Mouse (Mus musculus) embryo, embryonic 10.5 days (tissue): ENCODE measurements around the gene Mttp.
A peak's percentile ranks its signal among the peaks of the same experiment; 100 is the strongest.

ENCODE experiments used
- DNase-seq: peaks from one replicate; pipeline ENCODE4 v3.0.0-alpha.2; 2015; ENCODE audit warnings: low spot score

Gene Mttp

DNA sequence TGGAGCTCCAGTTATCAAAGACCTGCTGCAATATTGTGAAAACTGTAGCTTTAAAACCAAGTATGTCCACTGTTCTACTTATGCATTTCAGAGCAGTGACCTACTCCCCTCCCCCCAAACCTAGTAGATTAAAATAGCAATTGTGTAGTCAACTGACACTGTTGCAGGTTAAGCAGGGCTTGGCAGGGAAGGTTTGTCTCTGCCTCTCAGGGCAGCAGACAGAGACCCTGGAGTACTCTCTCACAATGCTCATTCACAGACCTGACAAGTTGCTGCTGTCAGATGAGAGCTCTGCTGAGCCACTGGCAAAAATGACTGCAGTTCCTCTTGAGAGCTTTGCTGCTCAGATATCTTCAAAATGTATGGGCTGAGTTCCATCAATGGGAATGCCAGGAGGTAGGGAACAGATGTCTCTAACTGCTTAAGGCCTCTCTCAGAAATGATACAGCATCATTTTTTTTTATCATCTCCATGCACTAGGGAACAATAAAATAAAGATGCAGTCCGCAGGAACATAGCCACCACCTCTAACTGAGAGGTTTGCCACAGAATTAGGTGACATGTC is 61.6 kb downstream of the Mttp start:
- DNase-seq: no peak

DNA sequence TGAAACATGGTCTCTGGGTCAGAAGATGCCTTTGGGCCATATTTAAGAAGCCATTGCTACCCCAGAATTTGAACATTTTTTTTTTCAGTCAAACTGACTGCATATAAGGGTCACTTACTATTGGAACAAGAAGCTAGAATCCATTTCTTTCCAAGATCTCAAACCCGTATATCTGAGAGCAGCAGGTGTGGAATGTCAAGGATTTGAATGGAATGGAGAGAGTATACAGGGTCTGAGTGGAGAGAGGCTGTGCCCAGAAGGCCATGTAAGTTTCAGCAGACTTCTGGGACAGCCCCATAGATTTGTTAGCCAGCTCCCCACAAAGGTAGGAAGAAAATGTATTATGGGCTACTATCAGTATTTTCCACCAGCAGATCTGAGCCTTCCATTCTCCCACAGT is 66.1 kb downstream of the Mttp start:
- DNase-seq: no peak

DNA sequence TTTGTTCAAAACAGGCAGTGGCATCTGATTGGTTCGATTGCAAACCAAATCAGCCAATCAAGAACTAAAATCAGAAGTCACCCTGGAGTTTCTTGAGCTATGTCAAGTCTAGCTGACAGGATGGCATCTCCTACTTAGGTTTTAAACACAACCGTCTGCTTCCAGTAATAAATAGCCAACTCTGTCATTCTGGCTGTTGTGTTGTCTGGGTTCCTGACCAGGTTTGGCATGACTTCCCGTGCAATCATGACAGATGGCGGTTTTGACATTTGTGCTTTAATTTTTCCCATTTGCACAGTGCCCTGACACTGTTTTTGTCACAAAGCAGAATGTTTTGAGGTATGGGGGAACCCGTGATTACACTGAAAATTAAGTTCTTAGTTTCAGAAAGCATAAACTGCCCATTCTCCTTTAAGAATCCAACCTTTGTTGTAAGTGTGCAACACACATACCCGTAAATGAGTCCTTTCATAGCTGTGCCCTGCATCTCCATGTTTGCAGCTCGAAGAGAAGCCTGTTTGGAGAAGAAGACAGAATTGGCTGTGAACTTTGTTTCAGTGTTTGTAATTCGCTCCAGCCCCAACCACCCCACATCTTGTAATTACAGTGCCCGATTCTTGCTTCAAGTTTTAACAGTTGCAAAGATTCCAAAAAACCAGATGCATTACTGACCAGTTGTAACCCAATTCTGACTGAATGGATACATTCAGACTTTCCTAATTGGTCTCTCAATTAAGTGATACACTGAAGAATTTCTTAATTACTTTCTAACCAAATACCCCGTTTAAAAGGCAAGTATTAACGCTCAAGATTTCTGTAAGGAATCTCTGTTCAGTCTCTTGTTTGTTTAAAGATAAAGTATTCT is 67.1 kb downstream of the Mttp start:
- DNase-seq: no peak

DNA sequence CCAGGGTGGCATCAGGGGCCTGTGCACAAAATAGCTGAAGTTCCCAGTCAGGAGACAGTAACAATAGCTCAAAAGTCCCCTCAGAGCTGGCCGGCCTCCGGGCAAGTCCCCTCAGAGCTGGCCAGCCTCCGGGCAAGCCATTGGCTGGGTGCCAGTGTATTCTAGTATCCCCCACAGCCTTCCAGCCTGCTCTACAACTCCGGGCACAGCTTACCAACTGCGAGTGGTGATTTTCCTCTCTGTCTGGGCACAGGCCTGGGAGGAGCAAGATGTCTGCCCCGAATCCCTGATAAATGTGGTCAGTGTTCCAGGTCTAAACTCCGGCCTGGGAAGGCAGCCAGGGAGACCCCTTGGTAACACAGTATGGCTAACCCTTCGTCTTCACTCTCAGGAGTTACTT is 69.6 kb downstream of the Mttp start:
- DNase-seq: no peak

DNA sequence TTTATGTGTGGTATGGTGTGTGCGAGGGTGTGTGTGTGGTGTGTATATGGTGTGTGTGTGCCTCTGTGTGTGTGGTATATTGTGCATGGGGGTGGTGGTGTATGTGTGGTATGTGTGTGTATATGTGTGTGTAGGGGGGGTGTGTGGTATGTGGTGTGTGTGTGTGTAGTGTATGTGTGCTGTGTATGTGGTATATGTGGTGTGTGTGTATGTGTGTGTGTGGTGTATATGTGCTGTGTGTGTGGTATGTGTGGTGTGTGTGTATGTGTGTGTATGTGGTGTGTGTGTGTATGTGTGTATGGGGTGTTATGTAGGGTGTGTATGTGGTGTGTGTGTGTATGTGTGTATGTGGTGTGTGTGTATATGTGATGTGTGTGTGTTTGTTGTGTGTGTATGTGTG is 70.6 kb downstream of the Mttp start:
- no peak for DNase-seq

DNA sequence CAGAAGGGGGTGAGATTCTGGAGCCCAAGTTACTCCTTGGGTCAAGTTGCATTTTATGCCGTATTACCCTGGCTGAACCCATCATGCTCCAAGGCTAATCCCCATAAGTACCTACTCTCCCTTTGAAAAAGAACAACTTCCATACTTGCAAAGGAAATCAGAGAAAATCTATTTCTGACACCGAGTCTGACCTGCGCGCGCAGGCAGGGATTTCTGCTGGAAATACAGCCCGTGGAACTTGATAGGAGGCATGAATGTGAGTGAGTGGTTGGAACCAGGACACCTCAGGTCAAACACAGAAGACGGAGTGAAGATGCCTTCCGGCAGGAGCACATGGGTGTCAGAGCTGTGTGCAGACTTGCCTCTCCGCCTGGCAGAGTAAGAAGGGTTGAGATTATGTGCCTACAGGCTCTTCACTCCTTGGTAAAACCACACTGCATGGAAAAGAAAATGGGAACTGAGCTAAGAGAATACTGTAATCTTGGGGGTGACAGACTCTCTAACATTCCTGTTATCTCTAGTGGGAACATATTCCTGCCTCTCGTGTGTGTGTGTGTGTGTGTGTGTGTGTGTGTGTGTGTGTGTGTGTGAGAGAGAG is 73.2 kb downstream of the Mttp start:
- DNase-seq: no peak

DNA sequence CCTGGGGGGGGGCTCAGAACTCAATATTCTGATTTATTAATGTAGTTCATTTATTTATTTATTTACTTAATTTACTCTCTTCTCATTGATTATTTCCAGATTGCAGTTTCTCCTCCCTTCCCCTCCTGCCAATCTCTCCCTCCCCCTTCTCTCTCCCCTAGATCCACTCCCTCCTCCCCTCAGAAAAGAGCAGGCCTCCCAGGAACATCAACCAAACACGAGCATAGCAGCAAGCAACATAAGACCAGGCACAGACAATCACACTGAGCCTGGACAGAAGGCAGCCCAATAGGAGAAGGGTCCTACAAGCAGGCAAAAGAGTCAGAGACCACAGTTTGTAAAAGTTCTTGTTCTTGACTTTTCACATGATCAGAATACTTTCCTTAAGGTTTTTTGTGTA is 73.8 kb downstream of the Mttp start:
- peak; percentile 32 for DNase-seq

DNA sequence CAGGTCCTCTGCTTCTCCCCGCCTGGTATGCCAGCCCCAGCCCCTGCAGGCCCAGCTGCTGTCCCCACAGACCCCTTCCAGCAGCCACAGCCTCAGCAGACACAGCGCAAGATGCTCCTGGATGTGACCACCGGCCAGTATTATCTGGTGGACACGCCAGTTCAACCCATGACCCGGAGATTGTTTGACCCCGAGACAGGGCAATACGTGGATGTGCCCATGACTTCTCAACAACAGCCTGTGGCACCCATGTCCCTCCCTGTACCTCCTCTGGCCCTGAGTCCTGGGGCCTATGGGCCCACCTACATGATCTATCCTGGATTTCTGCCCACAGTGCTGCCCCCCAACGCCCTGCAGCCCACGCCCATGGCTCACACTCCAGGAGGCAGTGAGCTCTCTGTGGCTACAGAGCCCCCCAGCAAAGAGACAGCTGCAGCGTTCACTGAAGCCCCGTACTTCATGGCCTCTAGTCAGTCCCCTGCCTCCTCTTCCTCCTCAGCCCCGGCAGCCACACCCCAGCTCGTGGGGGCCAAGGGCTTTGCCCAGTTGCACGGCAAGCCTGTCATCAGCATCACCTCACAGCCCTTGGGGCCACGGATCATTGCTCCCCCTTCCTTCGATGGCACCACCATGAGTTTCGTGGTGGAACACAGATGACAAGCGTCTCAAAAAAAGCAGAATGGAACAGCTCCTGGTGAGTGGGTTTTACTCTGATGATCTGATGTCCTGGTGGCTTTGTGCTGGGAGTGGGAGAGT is 74.8 kb downstream of the Mttp start:
- DNase-seq: no peak

DNA sequence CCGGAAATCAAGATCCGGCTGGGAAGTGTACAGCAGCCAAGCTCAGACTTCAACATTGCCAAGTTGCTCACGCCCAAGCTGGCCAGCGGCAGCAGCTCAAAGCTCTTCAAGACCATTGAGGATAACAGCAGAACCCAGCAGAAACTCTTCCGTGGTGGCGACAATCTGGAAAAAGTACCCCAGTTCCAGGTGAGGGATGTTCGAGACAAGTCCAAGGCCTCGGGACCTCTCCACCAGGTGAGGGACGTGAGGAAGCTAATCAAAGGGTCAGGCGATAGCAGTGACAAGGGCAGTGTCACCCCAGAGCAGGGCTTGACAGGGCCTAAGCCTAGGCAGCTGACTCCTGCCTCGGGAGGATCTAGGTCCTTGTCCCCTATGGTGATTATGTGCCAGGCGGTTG is 76.7 kb downstream of the Mttp start:
- DNase-seq: no peak

DNA sequence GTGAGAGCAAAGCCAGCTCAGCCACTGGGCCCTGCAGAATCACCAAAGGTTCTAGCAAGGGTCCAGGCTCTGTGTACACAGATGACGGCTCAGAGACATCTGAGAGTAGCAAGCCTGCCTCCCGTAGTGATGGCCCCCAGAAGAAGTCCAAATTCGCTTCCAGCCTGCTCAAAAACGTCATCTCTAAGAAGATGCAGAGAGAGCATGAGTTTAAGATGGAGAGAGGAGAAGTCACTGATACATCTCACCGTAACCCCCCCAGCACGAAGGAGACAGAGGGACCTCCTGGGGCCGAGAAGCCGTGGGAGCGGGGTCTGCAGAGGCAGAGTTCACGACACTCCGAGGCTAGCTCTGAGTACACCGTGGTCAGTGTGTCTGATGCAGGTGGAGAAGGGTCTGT is 77.5 kb downstream of the Mttp start, which contains the start of gene Gm5105:
Gene Gm5105, minus strand, starts transcription at position 101 of the 400 bp plus-strand sequence.
- no peak for DNase-seq

DNA sequence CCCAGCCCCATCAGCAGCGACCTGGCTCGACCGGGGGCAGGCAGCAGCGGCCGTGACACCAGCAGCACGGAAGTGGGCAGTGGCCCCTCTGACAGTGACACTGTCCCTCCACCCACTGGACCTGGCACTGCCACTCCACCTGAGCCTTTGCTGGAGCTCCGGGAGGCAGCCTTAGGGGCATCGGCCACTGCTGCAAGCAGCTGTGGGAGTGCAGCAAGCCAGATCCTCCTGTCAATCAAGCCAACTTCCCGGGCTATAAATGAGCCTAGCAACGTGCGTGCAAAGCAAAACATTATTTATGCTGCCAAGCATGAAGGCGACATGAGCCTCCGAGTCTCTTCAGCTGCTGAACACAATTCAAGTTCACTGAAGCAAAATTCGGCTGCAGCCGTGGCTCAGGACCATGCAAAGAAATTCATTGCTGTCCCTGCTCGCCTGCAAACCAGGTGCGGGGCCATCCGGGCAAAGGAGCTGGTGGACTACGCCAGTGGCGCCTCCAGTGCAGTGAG is 78.4 kb downstream of the Mttp start:
- DNase-seq: no peak

DNA sequence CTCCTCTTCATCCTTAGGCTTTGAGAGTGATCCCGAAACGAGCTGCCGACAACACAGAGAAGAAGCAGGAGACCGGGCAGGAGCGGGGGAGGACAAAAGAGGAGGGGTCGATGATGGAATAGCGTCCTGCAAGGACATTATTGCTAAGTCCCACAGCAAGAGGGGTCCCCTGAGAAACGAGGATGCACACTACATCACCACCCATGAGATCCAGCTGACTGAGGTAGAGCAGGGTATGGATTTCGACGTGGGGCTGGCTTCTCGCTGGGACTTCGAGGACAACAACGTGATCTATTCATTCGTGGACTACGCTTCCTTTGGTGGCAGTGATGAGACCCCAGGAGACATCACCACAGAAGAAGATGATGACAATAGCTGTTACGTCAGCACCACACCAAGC is 78.8 kb downstream of the Mttp start:
- no peak for DNase-seq

DNA sequence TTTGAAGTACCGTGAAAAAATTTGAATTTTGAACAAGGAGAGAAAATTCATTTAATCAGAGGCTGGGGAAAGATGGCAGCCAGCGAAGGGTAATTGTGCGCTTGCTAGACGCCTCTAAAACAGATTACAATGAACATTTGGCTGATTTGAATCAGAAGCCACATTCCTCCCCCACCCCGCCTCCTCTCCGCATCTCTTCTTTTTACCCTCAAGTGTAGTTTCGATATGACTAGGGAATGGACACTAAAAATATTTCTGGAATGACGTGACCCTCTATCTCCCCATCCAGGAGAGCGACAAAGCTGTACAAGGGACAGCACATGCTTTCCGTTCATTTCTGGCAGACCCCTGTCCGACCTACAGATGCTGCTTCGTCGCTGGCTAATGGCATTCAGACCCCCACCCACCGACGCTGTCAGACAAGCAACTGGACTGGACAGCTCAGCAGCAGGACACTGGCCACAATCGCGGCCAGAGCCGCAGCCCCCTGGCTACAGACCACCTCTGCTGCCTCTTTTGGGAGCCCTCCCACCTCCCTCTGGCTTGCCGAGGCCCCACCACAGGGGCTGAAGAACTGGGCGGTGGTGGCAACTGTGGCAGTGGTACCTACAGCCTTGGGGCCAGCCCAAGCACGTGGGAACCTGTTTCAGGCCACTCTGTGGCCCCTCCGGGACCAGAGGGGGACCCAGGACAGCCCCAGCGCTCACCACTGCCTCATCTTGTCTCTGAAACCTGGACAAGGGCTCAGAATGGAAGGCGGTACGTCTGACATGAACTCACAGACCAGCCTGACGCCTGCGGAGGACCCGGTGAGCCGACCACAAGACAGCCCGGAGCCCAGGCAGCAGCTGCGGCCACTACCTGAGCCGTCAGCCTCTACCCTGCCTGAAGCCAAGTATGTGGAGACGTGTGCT is 79.8 kb downstream of the Mttp start, which contains the start of gene 1110002E22Rik:
Gene 1110002E22Rik, plus strand, starts transcription at position 321 of the 914 bp plus-strand sequence.
- no peak for DNase-seq

DNA sequence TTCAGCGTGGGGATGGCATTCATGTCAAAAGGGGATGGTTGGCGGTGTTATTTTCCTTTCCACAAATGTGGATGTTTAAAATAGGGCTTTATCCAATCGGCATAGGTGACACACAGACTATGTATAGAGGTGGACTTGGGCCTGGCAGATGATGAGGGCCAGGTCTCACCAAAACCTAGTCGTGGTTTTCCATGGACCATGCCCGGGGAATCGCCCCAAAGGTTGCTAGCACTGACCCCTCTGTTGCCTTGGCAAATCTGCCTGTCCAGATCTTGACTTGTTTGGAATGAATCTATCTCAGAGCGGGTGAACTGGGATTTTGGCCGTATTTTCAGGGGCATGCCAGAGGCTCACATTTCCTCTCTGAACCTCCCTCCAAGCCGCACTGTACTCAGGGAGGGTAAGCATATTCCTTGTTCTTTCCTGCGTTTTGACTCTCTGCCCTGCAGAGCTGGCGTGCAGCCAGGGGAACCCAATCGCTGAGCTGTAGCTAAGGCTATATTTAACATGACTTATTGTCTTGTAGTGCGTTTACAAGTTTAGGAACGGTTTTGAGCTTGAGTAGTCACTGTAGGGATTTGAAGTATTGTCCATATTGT is 80.9 kb downstream of the Mttp start:
- no peak for DNase-seq

DNA sequence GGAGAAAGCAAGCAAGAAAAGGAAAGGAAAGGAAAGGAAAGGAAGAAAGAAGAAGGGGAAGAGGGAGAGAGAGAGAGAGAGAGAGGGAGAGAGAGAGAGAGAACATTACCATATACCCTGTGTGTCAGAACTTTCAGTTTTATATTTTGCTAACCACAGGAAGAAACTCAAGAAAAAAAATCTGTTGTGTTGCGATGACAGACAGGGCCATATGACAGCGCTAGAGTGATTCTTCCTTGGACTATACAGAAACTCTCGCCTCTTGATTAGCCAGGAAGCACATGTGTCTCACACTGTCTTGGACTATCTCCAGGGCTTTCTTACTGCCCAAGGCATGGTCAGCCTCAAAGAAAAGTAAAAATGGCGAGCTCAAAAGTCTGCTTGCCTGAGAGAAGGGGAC is 82.1 kb downstream of the Mttp start:
- no peak for DNase-seq

DNA sequence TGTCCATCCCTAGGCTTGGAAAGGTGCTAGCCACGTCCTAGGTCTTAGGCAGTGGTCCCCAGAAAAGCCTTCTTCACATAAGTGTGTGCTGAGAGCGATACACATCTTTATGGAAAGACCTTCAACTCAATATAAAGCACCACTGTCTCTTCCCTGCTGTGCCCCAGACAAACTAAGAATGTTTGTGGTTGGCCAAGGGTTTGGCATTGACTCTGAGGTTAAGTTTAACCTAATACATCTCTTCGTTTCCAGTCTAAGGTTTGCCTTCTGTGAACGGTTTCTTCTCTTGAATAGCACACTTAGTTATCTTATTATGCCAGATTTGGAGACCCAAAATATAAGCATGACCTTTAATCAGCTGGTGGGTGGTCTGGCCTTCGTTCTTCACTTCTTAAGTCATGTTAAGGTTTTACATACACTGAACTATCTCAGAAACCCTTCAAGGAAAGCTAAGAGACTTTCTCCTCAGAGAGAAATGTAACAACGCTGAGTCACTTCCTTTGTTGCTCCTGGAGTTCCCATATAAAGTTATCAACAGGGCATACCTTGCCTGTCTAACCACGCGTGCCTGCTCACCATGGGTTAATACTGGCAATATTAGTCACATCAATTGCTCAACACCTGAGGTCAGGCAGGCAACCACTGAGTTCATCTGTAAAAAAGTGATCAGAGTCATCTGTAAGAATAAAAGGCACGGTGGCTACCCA is 83.4 kb downstream of the Mttp start:
- DNase-seq: no peak

DNA sequence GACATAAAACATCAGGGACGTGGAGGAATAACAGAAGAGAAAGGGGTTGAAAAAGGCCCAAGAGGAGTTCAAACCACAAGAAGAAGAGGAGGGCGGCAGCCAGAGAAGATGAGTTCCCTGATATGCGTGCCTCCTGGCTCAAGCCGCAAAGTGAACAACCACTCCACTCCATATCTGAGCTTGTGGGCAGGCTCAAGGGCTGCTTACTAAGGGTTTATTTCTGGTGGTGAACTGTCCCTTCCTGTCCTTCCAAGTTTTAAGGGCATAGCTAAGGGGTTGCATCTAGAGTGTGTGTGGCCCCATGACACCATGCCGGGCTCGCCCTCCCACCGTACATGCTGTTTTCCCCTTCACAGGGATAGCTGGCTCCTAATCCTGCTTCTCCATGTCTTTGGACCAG is 84.3 kb downstream of the Mttp start:
- DNase-seq: no peak

DNA sequence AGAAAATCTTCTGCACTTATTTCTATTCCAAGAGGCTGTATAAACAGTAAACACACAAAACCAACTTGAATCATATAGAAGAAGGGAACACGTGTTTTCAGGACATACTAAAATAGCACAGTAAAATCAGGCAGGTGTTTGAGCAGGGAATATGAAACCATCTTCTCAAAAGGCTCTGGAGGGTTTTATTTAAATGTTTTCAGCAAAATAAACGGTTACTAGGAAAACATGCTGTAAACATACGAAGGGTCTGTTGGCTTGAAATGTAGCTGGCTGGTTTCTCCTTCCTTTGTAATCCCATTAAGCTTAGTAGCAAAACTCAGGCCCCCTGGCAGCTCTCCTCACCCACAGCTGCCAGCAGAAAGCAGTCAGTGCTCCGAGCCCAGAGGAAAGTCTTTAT is 86.5 kb downstream of the Mttp start:
- no peak for DNase-seq

DNA sequence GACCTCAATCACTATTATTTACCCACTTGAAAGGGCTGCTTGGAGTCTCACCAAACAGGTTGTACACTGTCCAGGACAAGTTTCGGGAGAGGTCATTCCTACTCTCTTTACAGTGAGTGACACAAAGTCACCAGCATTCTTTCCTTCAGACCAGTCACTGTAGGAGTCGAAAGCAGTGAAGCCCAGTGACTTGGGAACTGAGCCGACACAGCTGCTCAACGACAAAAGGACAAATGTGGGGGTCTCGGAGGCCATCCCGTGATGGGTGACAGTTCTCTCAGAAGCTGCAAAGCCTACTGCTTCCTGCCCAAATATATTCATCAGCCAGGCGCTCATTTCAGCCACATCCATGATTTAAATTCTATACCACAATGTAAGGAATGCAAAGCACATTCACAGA is 87.8 kb downstream of the Mttp start:
- no peak for DNase-seq

DNA sequence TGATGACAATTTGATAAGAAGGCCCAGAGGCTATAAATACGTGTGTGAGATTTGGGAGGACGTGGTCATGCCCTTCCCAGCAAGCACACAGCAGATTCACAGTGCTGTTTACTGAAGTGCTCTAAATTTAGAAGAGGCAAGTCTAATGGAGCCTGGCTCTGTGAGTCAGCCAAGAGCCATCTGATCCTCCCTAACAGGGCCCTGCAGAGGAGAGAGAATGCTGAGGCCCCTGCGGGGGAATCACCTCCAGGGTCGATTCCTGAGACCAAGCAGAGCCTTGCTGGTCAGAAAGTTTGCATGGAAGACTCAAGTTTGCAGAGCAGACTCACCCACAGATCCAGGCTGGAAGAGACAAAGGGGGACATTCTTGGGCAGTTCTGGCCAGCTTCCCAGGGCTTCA is 90.8 kb downstream of the Mttp start:
- no peak for DNase-seq
